Mouse (Mus musculus) liver, embryonic 14.5 days (tissue): Measurements from ENCODE around the gene Nfia.

Experiments used
- CTCF ChIP-seq: IDR thresholded peaks from 2 replicates; pipeline ENCODE4 v1.5.1; 2016; ENCODE audit warnings: antibody characterized with exemption, low read depth, control low read depth
- EP300 ChIP-seq: IDR thresholded peaks from 2 replicates; pipeline ENCODE4 v1.6.1; 2016; ENCODE audit warnings: antibody characterized with exemption, low read depth

DNA sequence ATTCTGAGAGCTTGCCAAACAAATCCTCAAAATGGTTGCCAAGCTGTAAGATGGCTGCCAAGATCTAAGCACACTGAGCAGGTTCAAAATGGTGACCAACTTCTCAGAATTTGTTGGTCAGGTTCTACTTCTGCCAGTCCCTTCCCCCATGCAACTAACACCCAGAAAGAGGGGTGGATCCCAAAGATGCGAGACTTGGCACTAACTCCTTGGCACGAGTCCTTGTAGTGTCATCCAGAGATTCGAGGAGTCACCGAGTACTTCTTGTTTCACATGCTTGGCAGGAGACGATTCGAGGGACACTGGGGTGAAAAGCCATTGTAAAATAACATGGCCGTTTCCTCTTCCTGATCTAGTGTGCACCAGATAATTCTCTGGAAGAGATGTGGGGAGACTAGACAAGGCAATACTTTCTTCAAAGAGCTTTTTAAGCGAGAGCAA is 151.4 kb downstream of the Nfia start:
- TF ChIP-seq CTCF (no peak), EP300 (no peak)
